Mouse (Mus musculus): ENCODE data around the gene Lce6a.

GRCm38 (mm10) chr3:92648207-92648606 is 26.7 kb upstream of the Lce6a start, which contains the start of gene Lce1a1:
- TF ChIP-seq CTCF (IDR thresholded peaks at IDR 0.05) (no peak), EP300 (IDR thresholded peaks at IDR 0.05) (no peak)
